Comparison of ENCODE assay signal across 20 mouse cellular contexts in genomic region chr6:29432156-29432555, GRCm38 (mm10). TPM values are rescaled to one million over a fixed set of nuclear protein-coding genes. Genes with fewer than 3 reads are reported as not detected.
DNase-seq lines count a peak whose midpoint lies in the region; ATAC-seq and TF ChIP-seq lines count a peak whose summit lies in the region.
"Had no signal": no experiment of that assay in that cellular context is flagged by ENCODE, and none has a peak within 500 bp of the region (broad histone marks: within the 10 kb centered on the region; RNA-seq: fewer than 3 reads in every experiment).

No protein-coding gene starts in this region.

- no peaks in the 10 kb centered on the region for H3K36me3 ChIP-seq in hindbrain, embryonic 11.5 days (ENCODE audit: control insufficient read depth, insufficient read depth, low read length)
- H3K36me3 ChIP-seq in hindbrain, embryonic 14.5 days (replicated peaks; ENCODE audit: control insufficient read depth, insufficient read depth) = no peaks in the 10 kb centered on the region
- H3K36me3 ChIP-seq in heart, embryonic 13.5 days = peaks cover 3% of the 10 kb centered on the region
- H3K36me3 ChIP-seq: forebrain, embryonic 10.5 days; hindbrain, embryonic 15.5 days; neural tube, embryonic 15.5 days had no signal

- peaks cover 30% of the 10 kb centered on the region for H3K27me3 ChIP-seq in hindbrain, embryonic 11.5 days (ENCODE audit: control insufficient read depth, insufficient read depth, low read length)
- peaks cover 46% of the 10 kb centered on the region for H3K27me3 ChIP-seq in hindbrain, embryonic 14.5 days (ENCODE audit: control insufficient read depth, insufficient read depth, low read length)
- H3K27me3 ChIP-seq in heart, embryonic 13.5 days (replicated peaks) = no peaks in the 10 kb centered on the region

- no peak for TF ChIP-seq CTCF in gastrocnemius, adult 2 months (IDR thresholded peaks at IDR 0.05)

- ATAC-seq in hindbrain, embryonic 11.5 days (ENCODE audit: low FRiP score) = no peak
- no peak for ATAC-seq in hindbrain, embryonic 14.5 days (ENCODE audit: low FRiP score)
- no peak for ATAC-seq in heart, embryonic 13.5 days (ENCODE audit: extremely low read depth, insufficient number of reproducible peaks, low FRiP score, low TSS enrichment)
- ATAC-seq in erythroid progenitor cell, adult 5-6 weeks (replicated peaks; ENCODE audit: low FRiP score, poor library complexity, severe bottlenecking) = no peak
- ATAC-seq: activated CD4-positive, CD25-positive, alpha-beta regulatory T cell, adult 4 months had no signal

- intact Hi-C loops in gastrocnemius, adult 2 months (cut with DNase I) = no loop called here

- DNase-seq in hindbrain, embryonic 11.5 days (ENCODE audit: low spot score) = peak; percentile 5
- DNase-seq in hindbrain, embryonic 14.5 days (ENCODE audit: low spot score) = no peak
- peak; percentile 72 for DNase-seq in gastrocnemius, adult 2 months
- DNase-seq in cerebellum, adult 9-11 months = no peak
- no peak for DNase-seq in frontal cortex, postnatal 14 days (ENCODE audit: low spot score in 2 of 2)
- DNase-seq: kidney, adult 2 months; liver; retina, postnatal 1 day had no signal

- H3K27ac ChIP-seq in hindbrain, embryonic 11.5 days (ENCODE audit: low read depth, low read length) = no peak overlapping the region
- no peak overlapping the region for H3K27ac ChIP-seq in hindbrain, embryonic 14.5 days
- peak overlapping the region; percentile 99 for H3K27ac ChIP-seq in gastrocnemius, adult 2 months
- peak overlapping the region; percentile 99 for H3K27ac ChIP-seq in heart, embryonic 13.5 days (replicated peaks)
- H3K27ac ChIP-seq: hindbrain, embryonic 15.5 days; neural tube, embryonic 15.5 days; stomach, postnatal 0 days had no signal

- H3K4me1 ChIP-seq in hindbrain, embryonic 11.5 days (replicated peaks; ENCODE audit: control insufficient read depth, insufficient read depth, low read length) = peaks cover 24% of the 10 kb centered on the region
- peaks cover 39% of the 10 kb centered on the region for H3K4me1 ChIP-seq in hindbrain, embryonic 14.5 days (replicated peaks; ENCODE audit: control insufficient read depth, insufficient read depth, low read length)
- peaks cover 53% of the 10 kb centered on the region for H3K4me1 ChIP-seq in heart, embryonic 13.5 days

- no peaks in the 10 kb centered on the region for H3K9me3 ChIP-seq in hindbrain, embryonic 11.5 days (ENCODE audit: control insufficient read depth, low read length)
- H3K9me3 ChIP-seq in hindbrain, embryonic 14.5 days (ENCODE audit: control insufficient read depth, low read length) = no peaks in the 10 kb centered on the region
- no peaks in the 10 kb centered on the region for H3K9me3 ChIP-seq in heart, embryonic 13.5 days
- H3K9me3 ChIP-seq: forebrain, embryonic 10.5 days; hindbrain, embryonic 15.5 days; neural tube, embryonic 15.5 days had no signal

- WGBS in hindbrain, embryonic 11.5 days = 44% methylated on average over 3 of the region's 3 CpGs
- WGBS in hindbrain, embryonic 14.5 days = 31% methylated on average over 3 of the region's 3 CpGs
- 43% methylated on average over 3 of the region's 3 CpGs for WGBS in heart, embryonic 13.5 days

- H3K4me2 ChIP-seq in hindbrain, embryonic 11.5 days (replicated peaks; ENCODE audit: low read depth, low read length) = no peak overlapping the region
- no peak overlapping the region for H3K4me2 ChIP-seq in hindbrain, embryonic 14.5 days (replicated peaks)
- peak overlapping the region; percentile 89 for H3K4me2 ChIP-seq in heart, embryonic 13.5 days

- no peak overlapping the region for H3K9ac ChIP-seq in hindbrain, embryonic 11.5 days (ENCODE audit: low read depth, low read length)
- H3K9ac ChIP-seq in hindbrain, embryonic 14.5 days = no peak overlapping the region
- peak overlapping the region; percentile 98 for H3K9ac ChIP-seq in heart, embryonic 13.5 days

- no peak overlapping the region for H3K4me3 ChIP-seq in hindbrain, embryonic 11.5 days (ENCODE audit: low read depth, low read length)
- no peak overlapping the region for H3K4me3 ChIP-seq in hindbrain, embryonic 14.5 days (replicated peaks; ENCODE audit: low read length)
- H3K4me3 ChIP-seq in gastrocnemius, adult 2 months = peak overlapping the region; percentile 94
- 0 out of 2 replicates have a peak overlapping the region, but pooled peaks have one; percentile 81 for H3K4me3 ChIP-seq in heart, embryonic 13.5 days

RNA-seq across cellular contexts. Expression of gene Flnc, which starts 0.9 kb away (rescaled TPM):
- polyA plus RNA-seq in hindbrain, embryonic 11.5 days (2014; fragmentation: Nextera tagmentation; extraction: Ambion mirVana) = 2.5 and 2.9 TPM in 2 replicates
- 4.8 and 6.8 TPM in 2 replicates for polyA plus RNA-seq in hindbrain, embryonic 14.5 days (2014; fragmentation: Nextera tagmentation; extraction: Ambion mirVana)
- total RNA-seq in gastrocnemius, adult 2 months (2021) = 100 to 1,000 TPM; 285 to 430 TPM
- 40.6 and 42.5 TPM in 2 replicates for polyA plus RNA-seq in heart, embryonic 13.5 days (2015; fragmentation: Nextera tagmentation; extraction: Ambion mirVana)
- not detected in 2 replicates for total RNA-seq in erythroid progenitor cell, adult 5-6 weeks (2015; ENCODE audit: low replicate concordance)
- total RNA-seq in erythroid progenitor cell, adult 5-6 weeks (2017; ENCODE audit: low replicate concordance) = not detected in 2 replicates
- total RNA-seq: megakaryocyte-erythroid progenitor cell, adult 5-6 weeks; monocyte, adult 5-6 weeks had no signal
- polyA plus RNA-seq: activated CD4-positive, CD25-positive, alpha-beta regulatory T cell, adult 4 months had no signal

RNA-seq across cellular contexts. Expression of gene Atp6v1f, which starts 35.4 kb away (rescaled TPM):
- polyA plus RNA-seq in hindbrain, embryonic 11.5 days (2014; fragmentation: Nextera tagmentation; extraction: Ambion mirVana) = 209 and 215 TPM in 2 replicates
- polyA plus RNA-seq in hindbrain, embryonic 14.5 days (2014; fragmentation: Nextera tagmentation; extraction: Ambion mirVana) = 319 and 346 TPM in 2 replicates
- 100 to 1,000 TPM; 110 to 112 TPM for total RNA-seq in gastrocnemius, adult 2 months (2021)
- polyA plus RNA-seq in heart, embryonic 13.5 days (2015; fragmentation: Nextera tagmentation; extraction: Ambion mirVana) = 199 and 231 TPM in 2 replicates
- 66.7 and 71.7 TPM in 2 replicates for total RNA-seq in erythroid progenitor cell, adult 5-6 weeks (2015; ENCODE audit: low replicate concordance)
- 24.1 and 45.5 TPM in 2 replicates for total RNA-seq in erythroid progenitor cell, adult 5-6 weeks (2017; ENCODE audit: low replicate concordance)

RNA-seq across cellular contexts. Expression of gene Ccdc136, which starts 36.0 kb away (rescaled TPM):
- 25.4 and 27.0 TPM in 2 replicates for polyA plus RNA-seq in hindbrain, embryonic 11.5 days (2014; fragmentation: Nextera tagmentation; extraction: Ambion mirVana)
- 53.2 and 55.7 TPM in 2 replicates for polyA plus RNA-seq in hindbrain, embryonic 14.5 days (2014; fragmentation: Nextera tagmentation; extraction: Ambion mirVana)
- total RNA-seq in gastrocnemius, adult 2 months (2021) = 10 to 100 TPM in 1 of 2 experiments, 1 to 10 TPM in 1; 9.6 to 10.5 TPM
- polyA plus RNA-seq in heart, embryonic 13.5 days (2015; fragmentation: Nextera tagmentation; extraction: Ambion mirVana) = 24.0 and 27.6 TPM in 2 replicates
- total RNA-seq in erythroid progenitor cell, adult 5-6 weeks (2015; ENCODE audit: low replicate concordance) = not detected in 2 replicates
- total RNA-seq in erythroid progenitor cell, adult 5-6 weeks (2017; ENCODE audit: low replicate concordance) = not detected in 2 replicates
- total RNA-seq: megakaryocyte-erythroid progenitor cell, adult 5-6 weeks; MEL had no signal

RNA-seq across cellular contexts. Expression of gene Atp6v1fnb, which starts 39.1 kb away (rescaled TPM):
- not detected in 2 replicates for polyA plus RNA-seq in hindbrain, embryonic 11.5 days (2014; fragmentation: Nextera tagmentation; extraction: Ambion mirVana)
- 0.70 TPM in 1 of 2 replicates, not detected in the other for polyA plus RNA-seq in hindbrain, embryonic 14.5 days (2014; fragmentation: Nextera tagmentation; extraction: Ambion mirVana)
- not detected for total RNA-seq in gastrocnemius, adult 2 months (2021)
- polyA plus RNA-seq in heart, embryonic 13.5 days (2015; fragmentation: Nextera tagmentation; extraction: Ambion mirVana) = not detected in 2 replicates
- not detected in 2 replicates for total RNA-seq in erythroid progenitor cell, adult 5-6 weeks (2015; ENCODE audit: low replicate concordance)
- total RNA-seq in erythroid progenitor cell, adult 5-6 weeks (2017; ENCODE audit: low replicate concordance) = 0.64 TPM in 1 of 2 replicates, not detected in the other
- total RNA-seq: megakaryocyte-erythroid progenitor cell, adult 5-6 weeks; MEL; monocyte, adult 5-6 weeks had no signal
- polyA plus RNA-seq: activated CD4-positive, CD25-positive, alpha-beta regulatory T cell, adult 4 months; lung, embryonic 16.5 days; stomach, postnatal 0 days had no signal

RNA-seq across cellular contexts. Expression of gene Opn1sw, which starts 43.9 kb away (rescaled TPM):
- 0.10 and 0.31 TPM in 2 replicates for polyA plus RNA-seq in hindbrain, embryonic 11.5 days (2014; fragmentation: Nextera tagmentation; extraction: Ambion mirVana)
- 0.46 and 0.48 TPM in 2 replicates for polyA plus RNA-seq in hindbrain, embryonic 14.5 days (2014; fragmentation: Nextera tagmentation; extraction: Ambion mirVana)
- total RNA-seq in gastrocnemius, adult 2 months (2021) = under 1 TPM; 0.17 to 0.18 TPM
- 0.51 and 0.55 TPM in 2 replicates for polyA plus RNA-seq in heart, embryonic 13.5 days (2015; fragmentation: Nextera tagmentation; extraction: Ambion mirVana)
- not detected in 2 replicates for total RNA-seq in erythroid progenitor cell, adult 5-6 weeks (2015; ENCODE audit: low replicate concordance)
- total RNA-seq in erythroid progenitor cell, adult 5-6 weeks (2017; ENCODE audit: low replicate concordance) = not detected in 2 replicates
- total RNA-seq: adrenal gland, postnatal 4 days; megakaryocyte-erythroid progenitor cell, adult 5-6 weeks; MEL; monocyte, adult 5-6 weeks had no signal
- polyA plus RNA-seq: kidney, adult 2 months had no signal

Comparison
In these comparisons a context has a peak if more than half of its experiments do, and no peak if none do; other contexts are left out.
1. DNase-seq: peak in hindbrain, embryonic 11.5 days (single experiment) and gastrocnemius, adult 2 months (single experiment); none in hindbrain, embryonic 14.5 days (single experiment), cerebellum, adult 9-11 months (single experiment) and frontal cortex, postnatal 14 days (0 of 2).
2. H3K27ac ChIP-seq: peak in gastrocnemius, adult 2 months (single experiment) and heart, embryonic 13.5 days (single experiment); none in hindbrain, embryonic 11.5 days (single experiment) and hindbrain, embryonic 14.5 days (single experiment).
3. H3K4me3 ChIP-seq: peak in gastrocnemius, adult 2 months (single experiment) and heart, embryonic 13.5 days (single experiment); none in hindbrain, embryonic 11.5 days (single experiment) and hindbrain, embryonic 14.5 days (single experiment).